Mouse (Mus musculus) C2C12 (cell line): ENCODE results near the gene Ptpn3.
A peak's percentile ranks its signal among the peaks of the same experiment; 100 is the strongest.

Experiments
- CEBPB ChIP-seq: IDR thresholded peaks from one replicate; pipeline ENCODE4 v1.6.1; 2011; ENCODE audit warnings: low read depth, mild to moderate bottlenecking, control low read depth, moderate library complexity
- CTCF ChIP-seq: IDR thresholded peaks from one replicate; pipeline ENCODE4 v1.5.1; 2011; ENCODE audit not compliant: control insufficient read depth, insufficient read depth, insufficient read length
- FOSL1 ChIP-seq: IDR thresholded peaks from one replicate; pipeline ENCODE4 v1.8.0; 2011; ENCODE audit warnings: mild to moderate bottlenecking, low read length; ENCODE audit not compliant: poor library complexity, insufficient read depth, severe bottlenecking
- MAX ChIP-seq: IDR thresholded peaks from one replicate; pipeline ENCODE4 v1.6.1; 2011; ENCODE audit warnings: mild to moderate bottlenecking, control low read depth
- MYOD1 ChIP-seq: IDR thresholded peaks from one replicate; pipeline ENCODE4 v1.6.1; 2011; ENCODE audit warnings: low read depth; ENCODE audit not compliant: control insufficient read depth, insufficient read length
- MYOG ChIP-seq: IDR thresholded peaks from one replicate; pipeline ENCODE4 v1.6.1; 2011; ENCODE audit not compliant: control insufficient read depth, insufficient read length; ENCODE audit errors: extremely low read depth
- USF1 ChIP-seq: IDR thresholded peaks from one replicate; pipeline ENCODE4 v1.6.1; 2011; ENCODE audit warnings: low read depth, mild to moderate bottlenecking, control low read depth, moderate library complexity

- TF ChIP-seq CTCF, result peak; percentile 99
- peak; percentile 4 for TF ChIP-seq USF1
- no peak for TF ChIP-seq MYOD1
- no peak for TF ChIP-seq FOSL1
- TF ChIP-seq CEBPB, result no peak
- TF ChIP-seq MAX, result peak; percentile 48
- TF ChIP-seq MYOG, result no peak
These were observed 158.4 kb downstream of the Ptpn3 start, which contains the start of gene Epb41l4b for GRCm38 (mm10) chr4:57143026-57143937.
